Mouse (Mus musculus) adrenal gland, adult 18-20 months (tissue): Measurements from ENCODE around the gene Gsdmc4. TPM values are rescaled to one million over a fixed set of nuclear protein-coding genes. Genes with fewer than 3 reads are reported as not detected.

Experiments used
- total RNA-seq, 2 experiments: library from RNA; stranded (reverse); gene quantifications; 1 replicate in 1 of 2; 2 replicates in 1 of 2; pipeline ENCODE4 v1.2.3; 2021

Gene Gsdmc4
- total RNA-seq, 2 experiments from 2014 or later = not detected

Other genes with a start within 250 kb of the Gsdmc4 start
- not detected for gene Gsdmc2, start 67.1 kb downstream of the Gsdmc4 start, total RNA-seq
- gene Gsdmc3, start 33.7 kb downstream of the Gsdmc4 start, total RNA-seq = not detected
- 10 to 100 TPM; 33.6 to 36.0 TPM for gene Fam49b, start 148.2 kb upstream of the Gsdmc4 start, total RNA-seq